Mouse (Mus musculus) forebrain, embryonic 11.5 days (tissue): ENCODE results near the gene Camk1d. TPM values are rescaled to one million over a fixed set of nuclear protein-coding genes. Genes with fewer than 3 reads are reported as not detected.

ENCODE experiments used
- ATAC-seq: fragments of 200-750 bp; cut with Nextera tagmentation; replicated peaks from 2 replicates; pipeline ENCODE4 v1.8.0; 2017; ENCODE audit warnings: moderate TSS enrichment; ENCODE audit not compliant: low FRiP score
- DNase-seq: peaks from one replicate; pipeline ENCODE4 v3.0.0-alpha.2; 2017; ENCODE audit warnings: low spot score
- H3K27ac ChIP-seq: fragments of 300-500 bp; sonication (generic); 2 replicates; pipeline ENCODE4 v1.5.1; 2014; ENCODE audit warnings: low read depth, low read length
- H3K27me3 ChIP-seq: fragments of 300-500 bp; sonication (generic); 2 replicates; pipeline ENCODE4 v1.6.1; 2014; ENCODE audit warnings: mild to moderate bottlenecking, low read length, mixed read lengths; ENCODE audit not compliant: control insufficient read depth, insufficient read depth
- H3K36me3 ChIP-seq: fragments of 300-500 bp; sonication (generic); 2 replicates; pipeline ENCODE4 v1.6.1; 2014; ENCODE audit warnings: mild to moderate bottlenecking, low read length, moderate library complexity, mixed read lengths; ENCODE audit not compliant: control insufficient read depth, insufficient read depth
- H3K4me1 ChIP-seq: fragments of 300-500 bp; sonication (generic); replicated peaks from 2 replicates; pipeline ENCODE4 v1.6.1; 2014; ENCODE audit warnings: low read length, mixed read lengths; ENCODE audit not compliant: control insufficient read depth, insufficient read depth
- H3K4me2 ChIP-seq: fragments of 300-500 bp; sonication (generic); 2 replicates; pipeline ENCODE4 v1.6.1; 2014; ENCODE audit warnings: low read depth, mild to moderate bottlenecking, low read length, moderate library complexity, mixed read lengths; ENCODE audit not compliant: severe bottlenecking
- H3K4me3 ChIP-seq: fragments of 300-500 bp; sonication (generic); 2 replicates; pipeline ENCODE4 v1.5.1; 2014; ENCODE audit warnings: low read depth, low read length
- H3K9ac ChIP-seq: fragments of 300-500 bp; sonication (generic); 2 replicates; pipeline ENCODE4 v1.6.1; 2014; ENCODE audit warnings: low read length
- H3K9me3 ChIP-seq: fragments of 300-500 bp; sonication (generic); 2 replicates; pipeline ENCODE4 v1.6.1; 2016; ENCODE audit warnings: low read length, mixed read lengths; ENCODE audit not compliant: control insufficient read depth
- WGBS: fragments of 180-500 bp; shearing (Covaris S2); extraction: QIAGEN DNeasy Blood & Tissue Kit; methylation state at CpG from one replicate; pipeline ENCODE4 v1.1.7; 2014; 5-methylcytosine and 5-hydroxymethylcytosine counted together
- polyA plus RNA-seq: library from polyadenylated mRNA; unstranded; fragments of >200 nt; fragmentation: Nextera tagmentation; extraction: Ambion mirVana; gene quantifications from 2 replicates; pipeline ENCODE4 v1.2.1, GENCODE M21; 2014

The Camk1d gene
- polyA plus RNA-seq, 1 experiment from 2014 or later, result 2.2 TPM

GRCm38 (mm10) chr2:5437690-5438089 lies 276.6 kb downstream of the Camk1d start:
- Histone ChIP-seq H3K9ac (no peak overlapping the region), H3K36me3 (no peaks in the 10 kb centered on the region), H3K9me3 (no peaks in the 10 kb centered on the region), H3K27me3 (no peaks in the 10 kb centered on the region), H3K4me3 (no peak overlapping the region), H3K4me1 (0 out of 2 replicates have a peak, but pooled peaks cover 3% of the 10 kb centered on the region), H3K27ac (no peak overlapping the region), H3K4me2 (no peak overlapping the region)
- 34% methylated on average over 2 of the region's 2 CpGs for WGBS
- DNase-seq (no peak), ATAC-seq (no peak)

GRCm38 (mm10) chr2:5435587-5436253 lies 278.6 kb downstream of the Camk1d start:
- no peaks in the 10 kb centered on the region for H3K36me3 ChIP-seq
- no peak overlapping the region for H3K4me3 ChIP-seq
- no peaks in the 10 kb centered on the region for H3K27me3 ChIP-seq
- 89% methylated on average over 16 of the region's 16 CpGs for WGBS
- H3K27ac ChIP-seq, result no peak overlapping the region
- H3K9me3 ChIP-seq, result no peaks in the 10 kb centered on the region
- H3K9ac ChIP-seq, result no peak overlapping the region
- 0 out of 2 replicates have a peak, but pooled peaks cover 3% of the 10 kb centered on the region for H3K4me1 ChIP-seq
- DNase-seq (no peak), ATAC-seq (no peak)
- H3K4me2 ChIP-seq, result no peak overlapping the region

- no peak overlapping the region for H3K4me3 ChIP-seq
- WGBS, result 61% methylated on average over 2 of the region's 2 CpGs
- 0 out of 2 replicates have a peak, but pooled peaks cover 2% of the 10 kb centered on the region for H3K4me1 ChIP-seq
- H3K9ac ChIP-seq, result no peak overlapping the region
- ATAC-seq, result no peak
- H3K9me3 ChIP-seq, result no peaks in the 10 kb centered on the region
- no peaks in the 10 kb centered on the region for H3K27me3 ChIP-seq
- H3K4me2 ChIP-seq, result no peak overlapping the region
- DNase-seq, result no peak
- no peak overlapping the region for H3K27ac ChIP-seq
- H3K36me3 ChIP-seq, result no peaks in the 10 kb centered on the region
These were observed 283.0 kb downstream of the Camk1d start for GRCm38 (mm10) chr2:5431309-5431708.

GRCm38 (mm10) chr2:5429921-5430320 lies 284.4 kb downstream of the Camk1d start:
- Histone ChIP-seq H3K9ac (no peak overlapping the region), H3K9me3 (no peaks in the 10 kb centered on the region), H3K4me3 (no peak overlapping the region), H3K27ac (no peak overlapping the region), H3K4me2 (no peak overlapping the region), H3K27me3 (no peaks in the 10 kb centered on the region), H3K36me3 (no peaks in the 10 kb centered on the region), H3K4me1 (0 out of 2 replicates have a peak, but pooled peaks cover 2% of the 10 kb centered on the region)
- WGBS, result 71% methylated on average over 8 of the region's 8 CpGs
- ATAC-seq (no peak), DNase-seq (no peak)

GRCm38 (mm10) chr2:5426110-5426509 lies 288.2 kb downstream of the Camk1d start:
- Histone ChIP-seq H3K36me3 (no peaks in the 10 kb centered on the region), H3K4me1 (0 out of 2 replicates have a peak, but pooled peaks cover 2% of the 10 kb centered on the region), H3K4me2 (no peak overlapping the region), H3K27me3 (no peaks in the 10 kb centered on the region), H3K4me3 (no peak overlapping the region), H3K9me3 (no peaks in the 10 kb centered on the region), H3K9ac (no peak overlapping the region), H3K27ac (peak overlapping the region; percentile 61; the same call in 1 of the 2 replicates)
- peak; percentile 89 for ATAC-seq
- peak; percentile 62 for DNase-seq
- WGBS, result 11% methylated on average over 2 of the region's 2 CpGs

- H3K9ac ChIP-seq, result no peak overlapping the region
- H3K9me3 ChIP-seq, result no peaks in the 10 kb centered on the region
- 50% methylated on average over 3 of the region's 3 CpGs for WGBS
- no peak overlapping the region for H3K27ac ChIP-seq
- no peaks in the 10 kb centered on the region for H3K27me3 ChIP-seq
- no peak overlapping the region for H3K4me2 ChIP-seq
- 0 out of 2 replicates have a peak, but pooled peaks have one; percentile 23 for ATAC-seq
- 0 out of 2 replicates have a peak, but pooled peaks cover 2% of the 10 kb centered on the region for H3K4me1 ChIP-seq
- H3K36me3 ChIP-seq, result no peaks in the 10 kb centered on the region
- H3K4me3 ChIP-seq, result no peak overlapping the region
- DNase-seq, result no peak
These were observed 288.7 kb downstream of the Camk1d start for GRCm38 (mm10) chr2:5425612-5426011.

GRCm38 (mm10) chr2:5420621-5421196 lies 293.6 kb downstream of the Camk1d start:
- no peaks in the 10 kb centered on the region for H3K27me3 ChIP-seq
- no peaks in the 10 kb centered on the region for H3K36me3 ChIP-seq
- no peak overlapping the region for H3K4me2 ChIP-seq
- 74% methylated on average over 5 of the region's 5 CpGs for WGBS
- ATAC-seq (no peak), DNase-seq (no peak)
- H3K4me3 ChIP-seq, result no peak overlapping the region
- no peaks in the 10 kb centered on the region for H3K4me1 ChIP-seq
- no peaks in the 10 kb centered on the region for H3K9me3 ChIP-seq
- H3K9ac ChIP-seq, result no peak overlapping the region
- H3K27ac ChIP-seq, result no peak overlapping the region

GRCm38 (mm10) chr2:5418802-5419201 lies 295.5 kb downstream of the Camk1d start:
- Histone ChIP-seq H3K9me3 (no peaks in the 10 kb centered on the region), H3K27ac (no peak overlapping the region), H3K4me2 (no peak overlapping the region), H3K27me3 (no peaks in the 10 kb centered on the region), H3K4me3 (no peak overlapping the region), H3K4me1 (no peaks in the 10 kb centered on the region), H3K9ac (no peak overlapping the region), H3K36me3 (no peaks in the 10 kb centered on the region)
- no peak for DNase-seq
- ATAC-seq, result no peak
- 86% methylated on average over 4 of the region's 4 CpGs for WGBS
